Mouse (Mus musculus): ENCODE measurements around the gene Was. TPM values are rescaled to one million over a fixed set of nuclear protein-coding genes. Genes with fewer than 3 reads are reported as not detected.
"Not testable (repeated sequence)": the region's sequence is repeated elsewhere in the genome, so short reads cannot be mapped to it uniquely, and the experiment has no call there.

Gene Was
- total RNA-seq, 2 experiments from 2014 or later = 1.5 to 1.9 TPM

DNA sequence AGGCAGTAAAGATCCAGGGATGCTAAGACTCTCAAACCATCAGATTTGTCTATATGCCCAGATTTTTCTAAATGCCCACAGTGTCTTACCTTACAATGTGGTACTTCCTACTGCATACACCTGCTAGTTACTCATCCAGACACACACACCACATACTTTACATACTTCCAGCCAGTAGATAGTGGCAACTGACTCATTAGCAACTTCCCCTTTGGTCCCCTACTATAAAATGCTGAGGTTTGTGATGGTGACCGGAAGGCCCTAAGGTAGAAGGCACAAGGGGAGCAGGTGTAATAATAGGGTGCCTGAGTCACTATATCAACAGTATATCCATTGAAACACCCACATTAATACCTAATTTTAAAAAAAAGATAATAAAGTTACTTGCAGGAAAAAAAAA, 21.1 kb downstream of the Was start:
- no peak for DNase-seq (ENCODE audit: extremely low spot score in 1 of 2, low spot score in 2 of 2)
- no peak overlapping the region for H3K27ac ChIP-seq
- intact Hi-C loops (cut with DNase I) = no loop called here
- H3K4me3 ChIP-seq = no peak overlapping the region
- TF ChIP-seq CTCF (IDR thresholded peaks at IDR 0.05) = no peak

DNA sequence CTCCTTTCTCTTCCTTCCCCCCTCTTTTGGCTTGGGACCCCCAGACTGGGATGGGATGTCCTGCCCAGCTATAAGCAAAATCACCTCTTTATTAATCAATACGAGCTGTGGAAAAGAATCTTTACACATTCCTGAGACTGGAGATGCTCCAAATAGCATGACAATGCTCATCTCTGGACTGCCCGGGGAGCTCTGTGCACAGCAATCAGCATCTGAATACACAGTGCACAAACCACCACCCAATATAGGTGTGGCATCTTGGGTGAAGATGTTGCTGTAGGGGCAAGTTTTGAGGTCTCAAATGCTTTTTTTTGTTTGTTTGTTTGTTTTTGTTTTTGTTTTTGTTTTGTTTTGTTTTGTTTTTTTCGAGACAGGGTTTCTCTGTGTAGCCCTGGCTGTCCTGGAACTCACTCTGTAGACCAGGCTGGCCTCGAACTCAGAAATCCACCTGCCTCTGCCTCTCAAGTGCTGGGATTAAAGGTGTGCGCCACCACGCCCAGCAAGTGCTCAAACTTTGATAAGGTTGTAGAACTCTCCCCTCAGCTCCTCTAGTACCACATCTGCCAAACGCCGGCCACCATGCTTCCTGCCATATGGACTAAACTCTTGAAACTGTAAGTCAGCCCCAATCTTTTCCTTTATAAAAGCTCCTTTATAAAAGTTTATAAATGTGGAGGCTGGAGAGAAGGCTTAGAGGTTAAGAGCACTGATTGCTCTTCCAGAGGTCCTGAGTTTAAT, 39.1 kb downstream of the Was start:
- intact Hi-C loops (cut with DNase I); H3K27ac ChIP-seq; DNase-seq (ENCODE audit: extremely low spot score in 1 of 2, low spot score in 2 of 2); H3K4me3 ChIP-seq: not testable (repeated sequence)

DNA sequence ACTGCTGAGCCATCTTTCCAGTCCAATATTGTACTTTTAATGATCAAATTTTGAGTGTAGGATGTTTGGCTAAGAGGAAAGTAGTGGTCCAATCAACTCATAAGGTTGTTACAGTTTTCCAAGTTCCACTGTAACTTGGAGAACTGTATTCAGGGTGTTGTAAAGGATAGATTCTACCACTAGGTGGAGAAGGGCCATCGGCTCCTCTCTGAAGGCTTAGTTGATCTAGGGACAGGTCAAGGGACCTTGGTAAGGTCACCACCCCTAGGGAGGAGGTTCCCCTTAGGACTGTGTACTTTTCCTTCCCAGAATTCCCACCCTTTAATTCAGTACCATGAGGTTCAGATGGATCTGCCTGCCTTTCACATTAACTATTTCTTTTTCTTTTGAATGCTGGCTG, 57.3 kb downstream of the Was start:
- DNase-seq (ENCODE audit: extremely low spot score in 1 of 2, low spot score in 2 of 2) = no peak
- intact Hi-C loops (cut with DNase I) = no loop called here
- H3K4me3 ChIP-seq = no peak overlapping the region
- TF ChIP-seq CTCF (IDR thresholded peaks at IDR 0.05) = no peak
- H3K27ac ChIP-seq = no peak overlapping the region

Other genes with a start within 250 kb of the Was start
- 10 to 100 TPM; 76.4 to 84.1 TPM for gene Otud5, start 249.1 kb downstream of the Was start, total RNA-seq (2021)
- 10 to 100 TPM; 53.6 to 56.3 TPM for gene Pim2, start 212.2 kb downstream of the Was start, total RNA-seq (2021)
- gene Slc35a2, start 206.5 kb downstream of the Was start, total RNA-seq (2021) = 10 to 100 TPM; 31.9 to 39.6 TPM
- gene Pqbp1, start 191.2 kb downstream of the Was start, total RNA-seq (2021) = 10 to 100 TPM; 80.5 to 83.6 TPM
- gene Timm17b, start 191.1 kb downstream of the Was start, total RNA-seq (2021) = 10 to 100 TPM; 19.3 to 27.4 TPM
- not detected for gene Gm10491, start 182.7 kb downstream of the Was start, total RNA-seq (2021)
- not detected for gene Gm10490, start 181.0 kb downstream of the Was start, total RNA-seq (2021)
- gene Pcsk1n, start 170.7 kb downstream of the Was start, total RNA-seq (2021) = 100 to 1,000 TPM; 463 to 503 TPM
- not detected for gene Eras, start 161.9 kb downstream of the Was start, total RNA-seq (2021)
- 10 to 100 TPM; 50.3 to 52.7 TPM for gene Hdac6, start 142.6 kb downstream of the Was start, total RNA-seq (2021)
- not detected for gene Gata1, start 112.4 kb downstream of the Was start, total RNA-seq (2021)
- under 1 TPM; 0.75 to 0.94 TPM for gene Glod5, start 72.0 kb downstream of the Was start, total RNA-seq (2021)
- 10 to 100 TPM; 22.5 to 27.1 TPM for gene Suv39h1, start 15.7 kb downstream of the Was start, total RNA-seq (2021)
- gene Wdr13, start 42.4 kb upstream of the Was start, total RNA-seq (2021) = 100 to 1,000 TPM; 190 to 220 TPM
- gene Rbm3, start 55.4 kb upstream of the Was start, total RNA-seq (2021) = 100 to 1,000 TPM in 1 of 2 experiments, 10 to 100 TPM in 1; 86.0 to 124 TPM
- gene Tbc1d25, start 85.7 kb upstream of the Was start, total RNA-seq (2021) = 10 to 100 TPM; 14.5 to 16.6 TPM
- 10 to 100 TPM; 34.8 to 35.7 TPM for gene Ebp, start 103.0 kb upstream of the Was start, total RNA-seq (2021)
- gene Porcn, start 116.0 kb upstream of the Was start, total RNA-seq (2021) = 10 to 100 TPM; 74.7 to 84.7 TPM
- 10 to 100 TPM; 23.8 to 24.3 TPM for gene Ftsj1, start 161.9 kb upstream of the Was start, total RNA-seq (2021)
- 1 to 10 TPM; 3.9 to 7.3 TPM for gene Slc38a5, start 180.6 kb upstream of the Was start, total RNA-seq (2021)
- not detected for gene Ssxb10, start 236.9 kb upstream of the Was start, total RNA-seq (2021)